Mouse (Mus musculus) left cerebral cortex, postnatal 4 days (tissue): Measurements from ENCODE around the gene Glmn. TPM values are rescaled to one million over a fixed set of nuclear protein-coding genes. Genes with fewer than 3 reads are reported as not detected.

Experiments
- DNase-seq: peaks from one replicate; pipeline ENCODE4 v3.0.0-alpha.2; 2022
- intact Hi-C: fragments of 180-260 bp; cut with DNase I; formaldehyde crosslinking; loops from one replicate; pipeline ENCODE4 v1.15.1; 2025
- total RNA-seq, 2 experiments: library from RNA; stranded (reverse); gene quantifications; 2 replicates each; pipeline ENCODE4 v1.2.3; 2021

Glmn gene
- total RNA-seq, 2 experiments from 2014 or later = 25.8 to 27.7 TPM

DNA sequence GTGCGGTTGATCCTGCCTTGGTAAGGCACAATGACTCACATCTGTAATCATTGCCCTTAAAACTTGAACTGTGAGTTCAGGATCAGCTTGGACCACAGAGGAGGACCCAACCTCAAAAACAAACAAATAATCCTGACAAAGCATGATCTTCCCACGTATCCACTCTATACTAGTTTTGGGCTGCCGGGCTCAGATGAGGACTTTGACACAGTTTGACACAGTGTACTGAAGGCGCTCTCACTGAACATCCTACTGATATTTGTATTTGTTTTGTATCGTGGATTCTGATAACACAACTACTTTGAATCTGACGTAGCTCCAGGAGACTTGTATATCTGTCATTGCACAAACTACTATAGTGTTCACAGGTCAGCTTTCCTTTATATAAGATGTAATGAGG lies 76.3 kb downstream of the Glmn start:
- intact Hi-C loops = no loop called here
- DNase-seq = no peak

DNA sequence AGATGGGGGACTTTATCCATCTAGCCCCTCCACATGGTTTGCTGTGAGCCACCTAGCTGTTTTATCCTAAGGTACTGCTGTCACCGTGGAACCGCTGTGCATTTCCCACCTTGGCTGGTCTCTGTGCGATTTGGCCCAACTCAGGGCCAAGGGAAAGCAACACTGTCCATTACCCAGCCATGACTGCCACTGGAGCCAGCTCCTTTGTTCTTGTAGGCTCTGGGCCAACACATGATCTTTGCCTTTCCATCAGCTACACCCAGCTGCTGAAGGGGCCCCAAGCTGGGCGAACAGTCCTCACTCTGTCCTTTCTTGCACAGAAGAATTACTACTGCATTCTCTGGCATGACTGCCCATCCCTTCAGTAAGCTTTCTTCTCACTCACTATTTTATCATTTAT lies 79.1 kb downstream of the Glmn start:
- intact Hi-C loops = no loop called here
- peak; percentile 32 for DNase-seq

DNA sequence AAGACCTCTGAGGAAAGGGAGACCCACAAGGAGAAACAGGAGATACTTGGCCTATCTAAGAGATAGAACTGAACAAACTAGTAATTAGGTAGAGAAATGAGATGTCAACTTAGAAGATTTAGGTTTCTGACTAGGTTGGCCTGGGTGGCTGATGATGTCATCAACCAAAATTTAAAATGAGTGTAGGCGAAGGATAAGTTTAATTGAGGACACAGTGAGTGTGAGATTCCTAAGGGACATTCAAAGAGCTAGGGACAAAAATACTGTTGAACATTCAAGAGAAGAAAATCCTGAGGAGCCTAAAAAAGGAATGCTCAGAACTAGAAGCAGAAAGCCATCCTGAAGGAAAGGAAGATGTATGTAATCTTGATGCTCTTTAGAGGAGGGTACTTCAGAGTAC lies 81.6 kb downstream of the Glmn start:
- intact Hi-C loops = no loop called here
- no peak for DNase-seq

DNA sequence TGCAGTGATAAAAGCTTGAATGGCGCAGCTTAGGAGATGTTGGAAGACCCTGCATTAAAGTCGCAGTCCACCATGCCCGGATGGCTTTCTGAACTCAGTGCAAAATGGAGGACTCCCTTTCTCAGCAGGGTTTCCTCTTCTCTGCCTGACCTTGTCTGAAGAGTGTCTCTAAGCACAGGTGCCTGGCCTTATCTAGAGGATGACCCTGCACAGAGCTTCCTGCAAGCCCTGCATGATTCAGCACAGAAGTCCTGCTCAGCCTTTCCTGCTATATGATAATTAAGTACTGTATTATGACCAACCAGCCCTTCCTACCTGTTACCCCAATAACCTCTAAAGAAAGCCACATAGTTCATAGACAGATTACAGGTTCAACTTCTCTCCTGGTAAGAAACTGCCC lies 82.2 kb downstream of the Glmn start:
- intact Hi-C loops = no loop called here
- no peak for DNase-seq

DNA sequence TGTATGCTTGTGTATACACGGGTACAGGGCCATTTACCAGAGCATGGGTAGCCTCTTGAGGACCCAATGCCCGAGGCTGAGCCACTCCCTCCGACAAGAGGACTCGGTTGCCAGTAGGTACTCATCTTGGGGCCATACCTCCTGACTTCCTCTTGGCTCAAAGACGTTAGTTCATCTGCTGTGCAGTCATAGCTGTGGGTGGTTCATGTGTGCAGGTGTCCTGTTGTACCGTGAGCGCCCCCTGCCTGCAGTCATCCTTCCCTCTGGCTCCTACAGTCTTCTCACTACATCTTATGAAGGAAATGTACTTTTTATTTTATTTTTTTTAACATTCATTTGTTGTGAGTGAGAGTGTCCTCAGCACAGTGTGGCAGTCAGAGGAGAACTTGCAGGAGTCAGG lies 84.1 kb downstream of the Glmn start:
- intact Hi-C loops = no loop called here
- DNase-seq = peak; percentile 50

DNA sequence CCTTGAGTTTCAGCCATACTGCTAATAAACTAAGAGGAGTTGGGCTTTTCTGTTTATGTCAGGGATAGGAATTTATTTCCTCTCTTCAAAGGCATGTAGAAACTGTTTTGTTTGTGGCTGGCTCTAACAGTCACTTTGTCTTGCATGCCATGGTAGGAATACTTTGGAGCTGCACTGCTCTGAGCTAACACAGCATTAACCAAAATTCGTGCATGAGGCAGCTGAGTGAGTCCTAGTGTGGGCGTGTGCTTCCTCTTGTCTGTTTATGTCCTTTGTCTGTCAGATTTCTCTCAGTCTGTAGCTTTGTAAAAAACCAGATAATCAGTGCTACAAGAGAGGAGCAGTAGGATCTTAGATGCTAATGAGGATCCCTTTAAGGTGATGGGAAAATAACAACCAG lies 86.4 kb downstream of the Glmn start:
- intact Hi-C loops = no loop called here
- no peak for DNase-seq

DNA sequence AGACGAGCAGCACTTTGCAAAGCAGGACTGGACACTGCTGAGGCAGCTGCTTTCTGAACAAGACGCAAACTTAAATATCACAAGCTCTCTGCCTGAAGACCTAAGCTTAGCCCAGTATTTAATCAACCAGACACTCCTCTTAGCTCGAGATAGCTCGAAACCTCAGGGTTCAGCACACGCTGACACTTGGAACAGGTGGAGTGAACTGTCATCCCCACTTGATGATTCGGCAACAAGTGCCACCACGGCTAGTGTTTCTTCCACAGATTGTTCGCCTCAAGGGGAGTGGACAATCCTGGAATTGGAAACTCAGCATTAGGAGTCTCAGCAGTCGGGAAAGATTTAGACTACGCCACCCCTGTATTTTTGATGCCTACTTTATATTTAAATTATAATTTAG lies 87.2 kb downstream of the Glmn start:
- intact Hi-C loops = no loop called here

DNA sequence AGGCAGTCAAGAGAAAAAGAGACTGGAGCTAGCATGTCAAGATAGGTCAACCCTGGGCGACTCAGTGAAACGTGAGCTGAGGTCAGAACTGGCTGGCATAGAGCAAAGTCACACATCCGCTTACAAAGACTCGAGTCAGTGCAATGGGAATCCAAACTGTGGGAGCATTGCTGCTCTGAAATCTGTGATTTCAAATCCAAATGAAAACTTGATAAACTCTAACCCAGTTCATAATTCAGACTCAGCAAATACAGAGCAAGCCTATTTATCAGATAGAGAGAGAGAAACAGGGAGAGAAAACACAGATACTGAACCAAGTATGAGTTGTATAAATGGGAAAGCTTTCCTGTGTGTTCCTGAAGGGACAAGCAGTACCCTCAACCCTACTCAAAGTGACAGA lies 90.4 kb downstream of the Glmn start, which contains the start of gene Gm42669:
Gene Gm42669, plus strand, starts transcription at position 301 of the 400 bp plus-strand sequence.
- DNase-seq = no peak
- intact Hi-C loops = no loop called here

More for the DNA sequence above, 87.2 kb downstream of the Glmn start:
- no peak for DNase-seq

DNA sequence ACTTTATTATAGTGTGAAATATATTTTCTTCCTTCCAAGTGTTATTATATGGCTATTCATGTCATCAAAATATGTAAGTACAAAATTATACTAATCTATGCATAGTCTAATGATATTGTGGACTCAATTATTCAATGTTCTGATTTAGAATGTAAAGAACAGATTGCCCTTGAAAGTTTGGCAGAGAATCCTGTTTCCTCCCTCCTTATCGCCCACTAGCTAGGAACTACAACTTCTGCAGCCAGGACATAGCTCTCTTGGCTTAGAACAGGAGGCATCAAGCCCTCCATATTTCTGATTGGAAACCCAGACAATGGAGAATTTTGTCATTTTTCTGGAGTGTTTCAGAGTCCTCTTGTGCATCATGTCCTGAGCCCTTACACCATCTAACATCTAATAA lies 96.9 kb downstream of the Glmn start:
- no peak for DNase-seq
- intact Hi-C loops = no loop called here

DNA sequence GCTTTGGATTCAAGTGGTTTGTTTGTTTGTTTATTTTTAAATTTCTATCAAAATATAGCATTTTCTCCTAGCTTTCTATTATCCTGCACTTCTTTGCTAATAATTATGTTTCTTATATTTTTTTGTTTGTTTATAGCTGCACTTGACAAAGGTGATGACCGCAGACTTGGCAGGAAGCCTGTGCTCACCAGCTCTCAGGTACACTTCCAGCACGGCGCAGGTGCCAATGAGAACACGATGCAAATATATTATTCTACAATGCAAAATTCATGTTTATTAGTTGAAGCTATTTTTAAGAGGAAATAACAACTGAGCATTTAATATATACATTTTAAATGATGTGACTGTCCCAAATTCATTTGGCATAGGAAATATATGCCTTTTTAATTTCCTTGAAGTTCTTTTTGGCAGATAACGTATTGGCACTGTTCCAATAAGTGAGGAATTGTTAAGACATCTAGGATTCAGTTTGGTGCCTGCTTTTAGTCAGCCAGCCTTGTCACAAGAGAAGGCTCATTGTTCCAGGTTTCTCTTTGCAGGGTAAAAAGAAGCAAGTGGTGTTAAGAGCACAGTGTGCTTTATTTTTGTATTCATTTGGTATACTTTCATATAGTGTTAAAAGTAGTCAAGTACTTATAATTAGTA lies 97.7 kb downstream of the Glmn start:
- intact Hi-C loops = loop anchor here (5.0 kb wide), 1 partner anchor 143 kb away; no protein-coding TSS in a partner anchor
- no peak for DNase-seq

Other genes starting within 250 kb of the Glmn start
- 10 to 100 TPM; 15.4 to 15.7 TPM for gene Ephx4, start 195.2 kb downstream of the Glmn start, total RNA-seq
- not detected for gene Lpcat2b, start 166.3 kb downstream of the Glmn start, total RNA-seq
- 10 to 100 TPM; 61.9 to 64.8 TPM for gene Btbd8, start 159.9 kb downstream of the Glmn start, total RNA-seq
- under 1 TPM; 0.32 to 0.48 TPM for gene Gm42669, start 90.3 kb downstream of the Glmn start, total RNA-seq
- gene 1700028K03Rik, start 63.2 kb downstream of the Glmn start, total RNA-seq = under 1 TPM; 0.30 to 0.32 TPM
- gene Rpap2, start 515 bp downstream of the Glmn start, total RNA-seq = 10 to 100 TPM; 19.9 to 21.8 TPM
- gene Gfi1, start 128.1 kb upstream of the Glmn start, total RNA-seq = under 1 TPM in 1 of 2 experiments, not detected in 1; 0.36 TPM
- not detected for gene Ube2d2b, start 232.2 kb upstream of the Glmn start, total RNA-seq